Mouse (Mus musculus): ENCODE data around the gene Lrrc8b. TPM values are rescaled to one million over a fixed set of nuclear protein-coding genes. Genes with fewer than 3 reads are reported as not detected.
A peak's percentile ranks its signal among the peaks of the same experiment; 100 is the strongest.

Lrrc8b gene
- 11.8 TPM in 2 replicates for polyA plus RNA-seq (2014; fragmentation: Nextera tagmentation; extraction: Ambion mirVana)

- no peaks in the 10 kb centered on the region for H3K9me3 ChIP-seq (ENCODE audit: control insufficient read depth, low read length)
- H3K4me3 ChIP-seq (ENCODE audit: low read depth, low read length) = peak within 1 kb of the TSS; percentile 87
- under 1% methylated on average over 56 of the region's 63 CpGs for WGBS
- peak within 1 kb of the TSS; percentile 50; the same call in 1 of the 2 replicates for H3K27ac ChIP-seq (ENCODE audit: low read depth, low read length)
- peak within 1 kb of the TSS; percentile 99 for H3K4me2 ChIP-seq (ENCODE audit: low read depth, low read length, severe bottlenecking)
- H3K9ac ChIP-seq (ENCODE audit: low read length) = peak within 1 kb of the TSS; percentile 91
- no peaks in the 10 kb centered on the region for H3K36me3 ChIP-seq (ENCODE audit: control insufficient read depth, insufficient read depth, low read length)
- H3K4me1 ChIP-seq (replicated peaks; ENCODE audit: control insufficient read depth, insufficient read depth, low read length) = peaks cover 7% of the 10 kb centered on the region
- DNase-seq (ENCODE audit: low spot score) (peak; percentile 91), ATAC-seq (replicated peaks; ENCODE audit: low FRiP score) (peak; percentile 94)
- no peaks in the 10 kb centered on the region for H3K27me3 ChIP-seq (ENCODE audit: control insufficient read depth, insufficient read depth, low read length)
Measured at GRCm38 (mm10) chr5:105415198-105415791, at the start of gene Lrrc8b. TSS of gene Lrrc8b (plus strand) at chr5:105415775.

GRCm38 (mm10) chr5:105381482-105381881 lies 34.1 kb upstream of the Lrrc8b start:
- no peak overlapping the region for H3K4me2 ChIP-seq (ENCODE audit: low read depth, low read length, severe bottlenecking)
- H3K27me3 ChIP-seq (ENCODE audit: control insufficient read depth, insufficient read depth, low read length) = no peaks in the 10 kb centered on the region
- H3K36me3 ChIP-seq (ENCODE audit: control insufficient read depth, insufficient read depth, low read length) = no peaks in the 10 kb centered on the region
- no peaks in the 10 kb centered on the region for H3K9me3 ChIP-seq (ENCODE audit: control insufficient read depth, low read length)
- DNase-seq (ENCODE audit: low spot score) (no peak), ATAC-seq (replicated peaks; ENCODE audit: low FRiP score) (no peak)
- no peaks in the 10 kb centered on the region for H3K4me1 ChIP-seq (replicated peaks; ENCODE audit: control insufficient read depth, insufficient read depth, low read length)
- H3K27ac ChIP-seq (ENCODE audit: low read depth, low read length) = no peak overlapping the region
- 83% methylated on average over 2 of the region's 2 CpGs for WGBS
- no peak overlapping the region for H3K9ac ChIP-seq (ENCODE audit: low read length)
- no peak overlapping the region for H3K4me3 ChIP-seq (ENCODE audit: low read depth, low read length)

GRCm38 (mm10) chr5:105390346-105390745 lies 25.2 kb upstream of the Lrrc8b start:
- H3K4me3 ChIP-seq (ENCODE audit: low read depth, low read length) = no peak overlapping the region
- no peaks in the 10 kb centered on the region for H3K27me3 ChIP-seq (ENCODE audit: control insufficient read depth, insufficient read depth, low read length)
- no peaks in the 10 kb centered on the region for H3K4me1 ChIP-seq (replicated peaks; ENCODE audit: control insufficient read depth, insufficient read depth, low read length)
- ATAC-seq (replicated peaks; ENCODE audit: low FRiP score) (no peak), DNase-seq (ENCODE audit: low spot score) (no peak)
- H3K9ac ChIP-seq (ENCODE audit: low read length) = no peak overlapping the region
- whole genome bisulfite sequencing = 87% methylated on average over 2 of the region's 2 CpGs
- no peak overlapping the region for H3K27ac ChIP-seq (ENCODE audit: low read depth, low read length)
- H3K9me3 ChIP-seq (ENCODE audit: control insufficient read depth, low read length) = no peaks in the 10 kb centered on the region
- no peaks in the 10 kb centered on the region for H3K36me3 ChIP-seq (ENCODE audit: control insufficient read depth, insufficient read depth, low read length)
- no peak overlapping the region for H3K4me2 ChIP-seq (ENCODE audit: low read depth, low read length, severe bottlenecking)

GRCm38 (mm10) chr5:105393731-105394130 lies 21.8 kb upstream of the Lrrc8b start:
- no peak overlapping the region for H3K4me2 ChIP-seq (ENCODE audit: low read depth, low read length, severe bottlenecking)
- H3K9ac ChIP-seq (ENCODE audit: low read length) = no peak overlapping the region
- H3K9me3 ChIP-seq (ENCODE audit: control insufficient read depth, low read length) = no peaks in the 10 kb centered on the region
- no peaks in the 10 kb centered on the region for H3K36me3 ChIP-seq (ENCODE audit: control insufficient read depth, insufficient read depth, low read length)
- no peak overlapping the region for H3K4me3 ChIP-seq (ENCODE audit: low read depth, low read length)
- no peak overlapping the region for H3K27ac ChIP-seq (ENCODE audit: low read depth, low read length)
- WGBS = 95% methylated on average over 6 of the region's 6 CpGs
- no peak for DNase-seq (ENCODE audit: low spot score)
- H3K4me1 ChIP-seq (replicated peaks; ENCODE audit: control insufficient read depth, insufficient read depth, low read length) = no peaks in the 10 kb centered on the region
- ATAC-seq (replicated peaks; ENCODE audit: low FRiP score) = no peak
- no peaks in the 10 kb centered on the region for H3K27me3 ChIP-seq (ENCODE audit: control insufficient read depth, insufficient read depth, low read length)

- ATAC-seq (replicated peaks; ENCODE audit: low FRiP score) (no peak), DNase-seq (ENCODE audit: low spot score) (no peak)
- no peak overlapping the region for H3K9ac ChIP-seq (ENCODE audit: low read length)
- 92% methylated on average over 4 of the region's 4 CpGs for WGBS
- H3K4me3 ChIP-seq (ENCODE audit: low read depth, low read length) = no peak overlapping the region
- H3K27me3 ChIP-seq (ENCODE audit: control insufficient read depth, insufficient read depth, low read length) = no peaks in the 10 kb centered on the region
- H3K36me3 ChIP-seq (ENCODE audit: control insufficient read depth, insufficient read depth, low read length) = no peaks in the 10 kb centered on the region
- H3K9me3 ChIP-seq (ENCODE audit: control insufficient read depth, low read length) = no peaks in the 10 kb centered on the region
- no peak overlapping the region for H3K27ac ChIP-seq (ENCODE audit: low read depth, low read length)
- no peaks in the 10 kb centered on the region for H3K4me1 ChIP-seq (replicated peaks; ENCODE audit: control insufficient read depth, insufficient read depth, low read length)
- H3K4me2 ChIP-seq (ENCODE audit: low read depth, low read length, severe bottlenecking) = no peak overlapping the region
Measured at GRCm38 (mm10) chr5:105395188-105395587, 20.4 kb upstream of the Lrrc8b start.

- DNase-seq (ENCODE audit: low spot score) = no peak
- no peaks in the 10 kb centered on the region for H3K36me3 ChIP-seq (ENCODE audit: control insufficient read depth, insufficient read depth, low read length)
- no peak overlapping the region for H3K27ac ChIP-seq (ENCODE audit: low read depth, low read length)
- H3K27me3 ChIP-seq (ENCODE audit: control insufficient read depth, insufficient read depth, low read length) = no peaks in the 10 kb centered on the region
- no peak overlapping the region for H3K4me3 ChIP-seq (ENCODE audit: low read depth, low read length)
- 89% methylated on average over 6 of the region's 6 CpGs for WGBS
- ATAC-seq (replicated peaks; ENCODE audit: low FRiP score) = no peak
- H3K9me3 ChIP-seq (ENCODE audit: control insufficient read depth, low read length) = no peaks in the 10 kb centered on the region
- H3K4me1 ChIP-seq (replicated peaks; ENCODE audit: control insufficient read depth, insufficient read depth, low read length) = 0 out of 2 replicates have a peak, but pooled peaks cover 2% of the 10 kb centered on the region
- no peak overlapping the region for H3K9ac ChIP-seq (ENCODE audit: low read length)
- no peak overlapping the region for H3K4me2 ChIP-seq (ENCODE audit: low read depth, low read length, severe bottlenecking)
Measured at GRCm38 (mm10) chr5:105398966-105399365, 16.6 kb upstream of the Lrrc8b start.

GRCm38 (mm10) chr5:105399631-105400423 lies 15.7 kb upstream of the Lrrc8b start:
- H3K4me3 ChIP-seq (ENCODE audit: low read depth, low read length) = peak overlapping the region; percentile 15; the same call in 1 of the 2 replicates
- H3K27me3 ChIP-seq (ENCODE audit: control insufficient read depth, insufficient read depth, low read length) = no peaks in the 10 kb centered on the region
- peak overlapping the region; percentile 52 for H3K4me2 ChIP-seq (ENCODE audit: low read depth, low read length, severe bottlenecking)
- H3K9me3 ChIP-seq (ENCODE audit: control insufficient read depth, low read length) = no peaks in the 10 kb centered on the region
- H3K4me1 ChIP-seq (replicated peaks; ENCODE audit: control insufficient read depth, insufficient read depth, low read length) = 0 out of 2 replicates have a peak, but pooled peaks cover 2% of the 10 kb centered on the region
- no peak overlapping the region for H3K27ac ChIP-seq (ENCODE audit: low read depth, low read length)
- peak; percentile 78 for DNase-seq (ENCODE audit: low spot score)
- H3K9ac ChIP-seq (ENCODE audit: low read length) = peak overlapping the region; percentile 43; the same call in 1 of the 2 replicates
- peak; percentile 65 for ATAC-seq (replicated peaks; ENCODE audit: low FRiP score)
- no peaks in the 10 kb centered on the region for H3K36me3 ChIP-seq (ENCODE audit: control insufficient read depth, insufficient read depth, low read length)
- 30% methylated on average over 13 of the region's 13 CpGs for WGBS

GRCm38 (mm10) chr5:105400424-105401375 lies 14.9 kb upstream of the Lrrc8b start:
- no peaks in the 10 kb centered on the region for H3K36me3 ChIP-seq (ENCODE audit: control insufficient read depth, insufficient read depth, low read length)
- ATAC-seq (replicated peaks; ENCODE audit: low FRiP score) (peak; percentile 68), DNase-seq (ENCODE audit: low spot score) (peak; percentile 66)
- H3K9me3 ChIP-seq (ENCODE audit: control insufficient read depth, low read length) = no peaks in the 10 kb centered on the region
- peak overlapping the region; percentile 15; the same call in 1 of the 2 replicates for H3K4me3 ChIP-seq (ENCODE audit: low read depth, low read length)
- H3K9ac ChIP-seq (ENCODE audit: low read length) = peak overlapping the region; percentile 43; the same call in 1 of the 2 replicates
- H3K27me3 ChIP-seq (ENCODE audit: control insufficient read depth, insufficient read depth, low read length) = no peaks in the 10 kb centered on the region
- H3K27ac ChIP-seq (ENCODE audit: low read depth, low read length) = no peak overlapping the region
- 0 out of 2 replicates have a peak, but pooled peaks cover 2% of the 10 kb centered on the region for H3K4me1 ChIP-seq (replicated peaks; ENCODE audit: control insufficient read depth, insufficient read depth, low read length)
- H3K4me2 ChIP-seq (ENCODE audit: low read depth, low read length, severe bottlenecking) = peak overlapping the region; percentile 52
- WGBS = 45% methylated on average over 17 of the region's 17 CpGs
